Mouse (Mus musculus) embryonic fibroblast, embryonic 13.5 days (primary cell): ENCODE measurements around the gene Adamts2. TPM values are rescaled to one million over a fixed set of nuclear protein-coding genes. Genes with fewer than 3 reads are reported as not detected.

Source experiments
- H3K27ac ChIP-seq: 2 replicates; pipeline ENCODE4 v1.5.1; 2012; ENCODE audit warnings: low read length, control low read depth, inconsistent platforms; ENCODE audit not compliant: insufficient read depth
- H3K4me1 ChIP-seq: 2 replicates; pipeline ENCODE4 v1.6.1; 2011; ENCODE audit warnings: low read length; ENCODE audit not compliant: control insufficient read depth, insufficient read depth
- H3K4me3 ChIP-seq: 2 replicates; pipeline ENCODE4 v1.5.1; 2011; ENCODE audit warnings: mild to moderate bottlenecking, control low read depth, low read length; ENCODE audit not compliant: insufficient read depth
- CTCF ChIP-seq: IDR thresholded peaks from 2 replicates; pipeline ENCODE4 v1.5.1; 2011; ENCODE audit warnings: mild to moderate bottlenecking, control low read depth, low read length, moderate library complexity, borderline replicate concordance; ENCODE audit not compliant: insufficient read depth
- POLR2A ChIP-seq: IDR thresholded peaks from 2 replicates; pipeline ENCODE4 v1.6.1; 2011; ENCODE audit warnings: low read depth, mild to moderate bottlenecking, control low read depth, low read length, moderate library complexity
- polyA plus RNA-seq: library from polyadenylated mRNA; stranded (reverse); fragments of >200 nt; gene quantifications from 2 replicates; pipeline ENCODE4 v1.2.4, GENCODE M21; 2011; ENCODE audit warnings: low read depth; ENCODE audit not compliant: missing spikeins, insufficient read length

Gene Adamts2
- polyA plus RNA-seq, 1 experiment: 25.6 TPM

GRCm38 (mm10) chr11:50638197-50638867, 36.4 kb downstream of the Adamts2 start:
- Histone ChIP-seq H3K4me3 (no peak overlapping the region), H3K27ac (no peak overlapping the region), H3K4me1 (no peaks in the 10 kb centered on the region)
- TF ChIP-seq CTCF (no peak), POLR2A (no peak)

- no peak overlapping the region for H3K27ac ChIP-seq
- no peaks in the 10 kb centered on the region for H3K4me1 ChIP-seq
- TF ChIP-seq CTCF: no peak
- TF ChIP-seq POLR2A: no peak
- H3K4me3 ChIP-seq: no peak overlapping the region
Measured at GRCm38 (mm10) chr11:50638868-50639220, 37.0 kb downstream of the Adamts2 start.

GRCm38 (mm10) chr11:50642583-50642982, 40.7 kb downstream of the Adamts2 start:
- H3K4me1 ChIP-seq: no peaks in the 10 kb centered on the region
- no peak overlapping the region for H3K27ac ChIP-seq
- no peak for TF ChIP-seq CTCF
- TF ChIP-seq POLR2A: no peak
- H3K4me3 ChIP-seq: no peak overlapping the region

- no peaks in the 10 kb centered on the region for H3K4me1 ChIP-seq
- TF ChIP-seq POLR2A (no peak), CTCF (no peak)
- H3K27ac ChIP-seq: no peak overlapping the region
- no peak overlapping the region for H3K4me3 ChIP-seq
Measured at GRCm38 (mm10) chr11:50646148-50646547, 44.3 kb downstream of the Adamts2 start.

GRCm38 (mm10) chr11:50648143-50648807, 46.4 kb downstream of the Adamts2 start:
- no peak overlapping the region for H3K27ac ChIP-seq
- no peak overlapping the region for H3K4me3 ChIP-seq
- H3K4me1 ChIP-seq: no peaks in the 10 kb centered on the region
- TF ChIP-seq POLR2A: no peak
- no peak for TF ChIP-seq CTCF

- H3K4me1 ChIP-seq: no peaks in the 10 kb centered on the region
- no peak overlapping the region for H3K4me3 ChIP-seq
- H3K27ac ChIP-seq: no peak overlapping the region
- TF ChIP-seq CTCF: no peak
- TF ChIP-seq POLR2A: no peak
Measured at GRCm38 (mm10) chr11:50650037-50650436, 48.2 kb downstream of the Adamts2 start.

- H3K4me1 ChIP-seq: no peaks in the 10 kb centered on the region
- TF ChIP-seq POLR2A (no peak), CTCF (no peak)
Measured at GRCm38 (mm10) chr11:50653746-50654431, 52.0 kb downstream of the Adamts2 start.

GRCm38 (mm10) chr11:50658826-50659225, 56.9 kb downstream of the Adamts2 start:
- H3K4me3 ChIP-seq: no peak overlapping the region
- H3K27ac ChIP-seq: no peak overlapping the region
- no peaks in the 10 kb centered on the region for H3K4me1 ChIP-seq
- TF ChIP-seq CTCF (no peak), POLR2A (no peak)

More at GRCm38 (mm10) chr11:50653746-50654431, 52.0 kb downstream of the Adamts2 start:
- Histone ChIP-seq H3K27ac (no peak overlapping the region), H3K4me3 (no peak overlapping the region)

- Histone ChIP-seq H3K4me1 (peaks cover 3% of the 10 kb centered on the region; the same call in 1 of the 2 replicates), H3K27ac (no peak overlapping the region), H3K4me3 (no peak overlapping the region)
- TF ChIP-seq POLR2A (no peak), CTCF (no peak)
Measured at GRCm38 (mm10) chr11:50662176-50662575, 60.3 kb downstream of the Adamts2 start.

- H3K4me3 ChIP-seq: no peak overlapping the region
- TF ChIP-seq CTCF (no peak), POLR2A (no peak)
- H3K4me1 ChIP-seq: peaks cover 3% of the 10 kb centered on the region; the same call in 1 of the 2 replicates
- H3K27ac ChIP-seq: peak overlapping the region; percentile 7; the same call in 1 of the 2 replicates
Measured at GRCm38 (mm10) chr11:50664826-50665225, 62.9 kb downstream of the Adamts2 start.
